Mouse (Mus musculus): Measurements from ENCODE around the gene Ttll3. TPM values are rescaled to one million over a fixed set of nuclear protein-coding genes. Genes with fewer than 3 reads are reported as not detected.

Gene Ttll3
- total and polyA plus RNA-seq, 2 experiments from 2014 or later: 10.0 to 14.6 TPM

DNA sequence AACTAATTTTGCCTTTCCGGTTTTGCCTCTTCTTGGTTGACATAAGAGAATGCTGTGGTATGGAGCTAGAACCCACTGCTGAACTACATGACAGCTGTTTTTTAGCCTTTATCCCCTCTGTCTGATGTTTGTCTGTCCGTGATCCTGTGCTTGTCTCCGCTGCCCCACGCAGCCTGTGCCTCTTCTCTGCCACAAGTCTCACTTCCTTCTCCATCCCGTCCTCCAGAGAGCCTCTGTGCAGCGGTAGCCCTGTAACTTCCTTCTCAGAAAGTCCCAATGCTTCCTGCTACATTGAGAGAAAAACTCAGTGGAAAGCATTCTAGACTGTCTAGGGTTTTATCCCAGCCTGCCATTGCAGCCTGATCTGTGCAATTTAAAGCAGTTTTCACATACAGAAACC is 9.8 kb upstream of the Ttll3 start:
- Histone ChIP-seq H3K36me3 (ENCODE audit: insufficient read depth, low read length) (peaks cover 33% of the 10 kb centered on the region), H3K9ac (replicated peaks; ENCODE audit: low read length, poor library complexity, severe bottlenecking) (no peak overlapping the region), H3K27me3 (ENCODE audit: insufficient read depth, low read length) (no peaks in the 10 kb centered on the region), H3K9me3 (ENCODE audit: low read length) (no peaks in the 10 kb centered on the region), H3K4me3 (ENCODE audit: low read depth, low read length) (peak overlapping the region; percentile 99; the same call in 1 of the 2 replicates), H3K4me2 (ENCODE audit: low read depth, low read length, poor library complexity, severe bottlenecking) (peak overlapping the region; percentile 95; the same call in 1 of the 2 replicates), H3K4me1 (ENCODE audit: insufficient read depth, low read length) (no peaks in the 10 kb centered on the region; the same call in 1 of the 2 replicates), H3K27ac (ENCODE audit: low read depth, low read length) (no peak overlapping the region)
- DNase-seq (ENCODE audit: low spot score): no peak
- TF ChIP-seq CTCF (IDR thresholded peaks at IDR 0.05): no peak
- 85% methylated on average over 6 of the region's 6 CpGs for WGBS
- no peak for ATAC-seq (ENCODE audit: low FRiP score)

GRCm38 (mm10) chr6:113380480-113380879 is 8.6 kb upstream of the Ttll3 start:
- TF ChIP-seq CTCF (IDR thresholded peaks at IDR 0.05): peak; percentile 14; the same call in 1 of the 2 replicates
- ATAC-seq (ENCODE audit: low FRiP score) (no peak), DNase-seq (ENCODE audit: low spot score) (no peak)
- H3K36me3 ChIP-seq (ENCODE audit: insufficient read depth, low read length): peaks cover 32% of the 10 kb centered on the region
- no peaks in the 10 kb centered on the region for H3K27me3 ChIP-seq (ENCODE audit: insufficient read depth, low read length)
- H3K4me2 ChIP-seq (ENCODE audit: low read depth, low read length, poor library complexity, severe bottlenecking): no peak overlapping the region
- no peaks in the 10 kb centered on the region for H3K9me3 ChIP-seq (ENCODE audit: low read length)
- no peak overlapping the region for H3K9ac ChIP-seq (replicated peaks; ENCODE audit: low read length, poor library complexity, severe bottlenecking)
- 92% methylated on average over 11 of the region's 11 CpGs for WGBS
- H3K4me3 ChIP-seq (ENCODE audit: low read depth, low read length): no peak overlapping the region
- no peak overlapping the region for H3K27ac ChIP-seq (ENCODE audit: low read depth, low read length)
- no peaks in the 10 kb centered on the region; the same call in 1 of the 2 replicates for H3K4me1 ChIP-seq (ENCODE audit: insufficient read depth, low read length)

- peak; percentile 81 for ATAC-seq (ENCODE audit: low FRiP score)
- Histone ChIP-seq H3K27me3 (ENCODE audit: insufficient read depth, low read length) (no peaks in the 10 kb centered on the region), H3K4me1 (ENCODE audit: insufficient read depth, low read length) (no peaks in the 10 kb centered on the region), H3K9ac (replicated peaks; ENCODE audit: low read length, poor library complexity, severe bottlenecking) (no peak overlapping the region), H3K36me3 (ENCODE audit: insufficient read depth, low read length) (peaks cover 58% of the 10 kb centered on the region), H3K27ac (ENCODE audit: low read depth, low read length) (peak overlapping the region; percentile 6; the same call in 1 of the 2 replicates), H3K4me3 (ENCODE audit: low read depth, low read length) (no peak overlapping the region), H3K4me2 (ENCODE audit: low read depth, low read length, poor library complexity, severe bottlenecking) (no peak overlapping the region), H3K9me3 (ENCODE audit: low read length) (no peaks in the 10 kb centered on the region)
- no peak for TF ChIP-seq CTCF (IDR thresholded peaks at IDR 0.05)
- DNase-seq (ENCODE audit: low spot score): peak; percentile 84
- 81% methylated on average over 8 of the region's 8 CpGs for WGBS
These were observed 4.6 kb upstream of the Ttll3 start for GRCm38 (mm10) chr6:113384351-113384927.

GRCm38 (mm10) chr6:113385160-113385714 is 3.8 kb upstream of the Ttll3 start:
- Histone ChIP-seq H3K4me1 (ENCODE audit: insufficient read depth, low read length) (no peaks in the 10 kb centered on the region), H3K4me2 (ENCODE audit: low read depth, low read length, poor library complexity, severe bottlenecking) (no peak overlapping the region), H3K9ac (replicated peaks; ENCODE audit: low read length, poor library complexity, severe bottlenecking) (no peak overlapping the region), H3K36me3 (ENCODE audit: insufficient read depth, low read length) (peaks cover 64% of the 10 kb centered on the region), H3K27me3 (ENCODE audit: insufficient read depth, low read length) (no peaks in the 10 kb centered on the region), H3K9me3 (ENCODE audit: low read length) (no peaks in the 10 kb centered on the region), H3K4me3 (ENCODE audit: low read depth, low read length) (no peak overlapping the region), H3K27ac (ENCODE audit: low read depth, low read length) (0 out of 2 replicates have a peak overlapping the region, but pooled peaks have one; percentile 18)
- 78% methylated on average over 11 of the region's 11 CpGs for whole genome bisulfite sequencing
- TF ChIP-seq CTCF (IDR thresholded peaks at IDR 0.05): no peak
- no peak for ATAC-seq (ENCODE audit: low FRiP score)
- DNase-seq (ENCODE audit: low spot score): no peak

DNA sequence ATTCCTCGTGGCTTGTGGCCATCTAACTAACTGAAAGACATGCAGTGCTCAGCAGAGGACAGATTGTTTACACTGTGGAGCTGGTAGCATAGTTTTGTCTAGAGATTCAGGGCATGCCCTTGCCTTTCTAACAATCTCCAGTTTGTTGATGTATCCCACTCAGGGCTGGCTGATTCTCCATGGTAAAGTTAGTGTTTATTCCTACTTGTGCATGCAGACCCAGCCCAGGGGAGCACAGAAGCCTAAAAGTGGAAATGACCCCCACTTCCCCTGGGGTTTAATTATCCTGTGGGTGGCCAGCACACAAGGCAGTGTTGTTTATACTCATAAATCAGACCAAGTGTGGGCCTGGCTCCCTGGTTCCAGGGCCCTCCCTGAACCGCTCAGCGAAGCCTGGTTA is 3.0 kb upstream of the Ttll3 start:
- TF ChIP-seq CTCF (IDR thresholded peaks at IDR 0.05): no peak
- Histone ChIP-seq H3K4me2 (ENCODE audit: low read depth, low read length, poor library complexity, severe bottlenecking) (no peak overlapping the region), H3K27ac (ENCODE audit: low read depth, low read length) (no peak overlapping the region), H3K9me3 (ENCODE audit: low read length) (no peaks in the 10 kb centered on the region), H3K27me3 (ENCODE audit: insufficient read depth, low read length) (no peaks in the 10 kb centered on the region), H3K9ac (replicated peaks; ENCODE audit: low read length, poor library complexity, severe bottlenecking) (no peak overlapping the region), H3K4me1 (ENCODE audit: insufficient read depth, low read length) (no peaks in the 10 kb centered on the region), H3K4me3 (ENCODE audit: low read depth, low read length) (no peak overlapping the region), H3K36me3 (ENCODE audit: insufficient read depth, low read length) (peaks cover 61% of the 10 kb centered on the region)
- DNase-seq (ENCODE audit: low spot score): peak; percentile 61
- ATAC-seq (ENCODE audit: low FRiP score): no peak
- 79% methylated on average over 3 of the region's 3 CpGs for WGBS

- Histone ChIP-seq H3K9ac (replicated peaks; ENCODE audit: low read length, poor library complexity, severe bottlenecking) (no peak overlapping the region), H3K27ac (ENCODE audit: low read depth, low read length) (no peak overlapping the region), H3K4me2 (ENCODE audit: low read depth, low read length, poor library complexity, severe bottlenecking) (no peak overlapping the region), H3K27me3 (ENCODE audit: insufficient read depth, low read length) (no peaks in the 10 kb centered on the region), H3K36me3 (ENCODE audit: insufficient read depth, low read length) (peaks cover 39% of the 10 kb centered on the region), H3K9me3 (ENCODE audit: low read length) (no peaks in the 10 kb centered on the region), H3K4me1 (ENCODE audit: insufficient read depth, low read length) (no peaks in the 10 kb centered on the region), H3K4me3 (ENCODE audit: low read depth, low read length) (no peak overlapping the region)
- DNase-seq (ENCODE audit: low spot score): peak; percentile 18
- TF ChIP-seq CTCF (IDR thresholded peaks at IDR 0.05): no peak
- no peak for ATAC-seq (ENCODE audit: low FRiP score)
- 58% methylated on average over 3 of the region's 3 CpGs for WGBS
These were observed 1.7 kb downstream of the Ttll3 start for GRCm38 (mm10) chr6:113390715-113391114.
